Comparison of ENCODE assay signal across 29 mouse cellular contexts in genomic region chr1:55572664-55573063, GRCm38 (mm10).
"Had no signal": no experiment of that assay in that cellular context is flagged by ENCODE, and none has a peak within 500 bp of the region (broad histone marks: within the 10 kb centered on the region; RNA-seq: fewer than 3 reads in every experiment).

No protein-coding gene starts in this region.

- ATAC-seq: hindbrain, embryonic 16.5 days; hindbrain, postnatal 0 days; inflammation-experienced regulatory T-cells, adult 6 months; intestine, embryonic 15.5 days; intestine, embryonic 16.5 days; intestine, postnatal 0 days had no signal

- H3K9me3 ChIP-seq: heart, embryonic 10.5 days; heart, embryonic 12.5 days; heart, embryonic 13.5 days; heart, embryonic 15.5 days; hindbrain, embryonic 10.5 days; hindbrain, embryonic 12.5 days; hindbrain, embryonic 13.5 days; hindbrain, embryonic 15.5 days; intestine, embryonic 15.5 days; kidney, embryonic 15.5 days had no signal

- H3K27ac ChIP-seq: heart, embryonic 10.5 days; heart, embryonic 13.5 days; heart, embryonic 15.5 days; hindbrain, embryonic 10.5 days; hindbrain, embryonic 12.5 days; hindbrain, embryonic 13.5 days; hindbrain, embryonic 14.5 days; hindbrain, embryonic 15.5 days; hindbrain, postnatal 0 days; intestine, embryonic 15.5 days; kidney, embryonic 15.5 days; kidney, postnatal 0 days; layer of hippocampus, adult 2 months; left cerebral cortex, adult 2 months had no signal

- H3K27me3 ChIP-seq: heart, embryonic 12.5 days; heart, embryonic 13.5 days; heart, embryonic 15.5 days; hindbrain, embryonic 12.5 days; hindbrain, embryonic 13.5 days; hindbrain, embryonic 15.5 days; intestine, embryonic 15.5 days; kidney, embryonic 15.5 days had no signal

- H3K9ac ChIP-seq: heart, embryonic 12.5 days; heart, embryonic 13.5 days; heart, embryonic 15.5 days; hindbrain, embryonic 12.5 days; hindbrain, embryonic 13.5 days; hindbrain, embryonic 14.5 days; hindbrain, embryonic 15.5 days; intestine, embryonic 15.5 days; kidney, embryonic 15.5 days had no signal

- DNase-seq: heart, postnatal 10 days; heart, postnatal 14 days; heart, postnatal 4 days; kidney, adult 11 months; kidney, adult 18-20 months; kidney, adult 8-10 months; kidney, adult 9 months; kidney, postnatal 4 days; layer of hippocampus, adult 9-11 months; layer of hippocampus, postnatal 36 days had no signal

- H3K4me1 ChIP-seq: hindbrain, embryonic 10.5 days; intestine, embryonic 15.5 days had no signal

- H3K4me2 ChIP-seq: heart, embryonic 12.5 days; heart, embryonic 13.5 days; heart, embryonic 15.5 days; hindbrain, embryonic 12.5 days; hindbrain, embryonic 13.5 days; hindbrain, embryonic 14.5 days; hindbrain, embryonic 15.5 days; intestine, embryonic 15.5 days; kidney, embryonic 15.5 days had no signal

- H3K4me3 ChIP-seq: heart, embryonic 10.5 days; heart, embryonic 12.5 days; heart, embryonic 13.5 days; heart, embryonic 15.5 days; hindbrain, embryonic 10.5 days; hindbrain, embryonic 12.5 days; hindbrain, embryonic 13.5 days; hindbrain, embryonic 15.5 days; intestine, embryonic 15.5 days; kidney, embryonic 15.5 days; layer of hippocampus, adult 2 months; left cerebral cortex, adult 2 months had no signal

- H3K36me3 ChIP-seq: heart, embryonic 10.5 days; heart, embryonic 12.5 days; heart, embryonic 13.5 days; heart, embryonic 15.5 days; hindbrain, embryonic 10.5 days; hindbrain, embryonic 12.5 days; hindbrain, embryonic 13.5 days; hindbrain, embryonic 15.5 days; intestine, embryonic 15.5 days; kidney, embryonic 15.5 days had no signal
